Mouse (Mus musculus) spleen, adult 2 months (tissue): Measurements from ENCODE around the gene Adprm.

Experiments used
- CTCF ChIP-seq: fragments of 200-500 bp; IDR thresholded peaks from 2 replicates; pipeline ENCODE4 v1.5.1; 2011; ENCODE audit warnings: mild to moderate bottlenecking, inconsistent platforms; ENCODE audit not compliant: insufficient read depth, insufficient read length, insufficient replicate concordance; ENCODE audit errors: extremely low read depth
- POLR2A ChIP-seq: fragments of 200-500 bp; IDR thresholded peaks from 2 replicates; pipeline ENCODE4 v1.6.1; 2011; ENCODE audit warnings: low read depth, low read length, inconsistent platforms

DNA sequence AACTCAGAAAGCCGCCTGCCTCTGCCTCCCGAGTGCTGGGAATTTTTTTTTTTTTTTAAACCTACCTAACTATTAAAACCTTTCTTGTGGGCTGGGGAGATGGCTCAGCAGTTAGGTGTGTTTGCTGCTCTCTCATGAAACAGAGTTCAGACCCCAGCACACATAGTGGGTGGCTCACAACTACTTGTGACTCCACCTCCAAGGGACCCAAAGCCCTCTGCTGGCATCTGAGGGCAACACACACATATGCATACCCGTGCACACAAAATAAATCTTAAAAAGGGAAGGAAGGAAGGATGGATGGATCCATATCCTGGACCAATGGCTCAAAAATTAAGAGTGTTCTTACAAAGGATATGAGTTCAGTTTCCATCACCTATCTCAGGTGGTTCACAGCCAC lies 3.1 kb downstream of the Adprm start:
- TF ChIP-seq POLR2A (no peak), CTCF (no peak)
